Mouse (Mus musculus) thymus, postnatal 14 days (tissue): Measurements from ENCODE around the gene Zfp938.
A peak's percentile ranks its signal among the peaks of the same experiment; 100 is the strongest.

Source experiments
- DNase-seq: peaks from one replicate; pipeline ENCODE4 v3.0.0; 2021

The Zfp938 gene

DNA sequence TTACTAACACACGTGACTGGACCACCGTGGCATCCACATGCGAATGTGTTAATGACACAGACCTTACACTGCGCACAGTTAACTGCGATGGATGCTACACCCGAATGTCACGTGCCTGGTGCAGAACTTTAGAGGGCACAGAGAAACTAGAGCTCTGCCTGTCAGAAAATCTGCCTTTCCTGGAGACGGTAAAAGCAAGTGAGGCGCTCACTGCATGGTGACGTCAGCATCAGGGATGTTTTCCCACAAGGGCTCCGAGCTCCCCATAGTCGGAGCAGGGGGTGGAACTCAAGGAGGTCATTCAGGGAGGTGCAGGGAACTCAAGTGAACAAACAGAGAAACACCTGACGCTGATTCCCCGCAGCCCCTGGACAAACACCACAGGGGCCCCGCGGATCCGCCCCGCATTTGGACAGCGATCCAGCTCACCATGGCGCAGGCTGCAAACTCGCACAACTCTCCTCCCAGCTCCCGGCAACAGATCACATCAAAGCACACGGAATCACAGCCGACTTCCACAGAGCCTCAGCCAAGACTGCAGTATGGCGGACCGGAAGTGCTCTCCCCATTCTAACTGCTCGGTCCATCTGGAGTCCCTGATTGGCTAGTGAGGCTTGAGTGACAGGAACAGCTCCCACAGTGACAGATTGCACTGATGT is at the start of gene Zfp938:
Gene Zfp938, minus strand, starts transcription at position 539 of the 659 bp plus-strand sequence.
- DNase-seq = peak; percentile 78

DNA sequence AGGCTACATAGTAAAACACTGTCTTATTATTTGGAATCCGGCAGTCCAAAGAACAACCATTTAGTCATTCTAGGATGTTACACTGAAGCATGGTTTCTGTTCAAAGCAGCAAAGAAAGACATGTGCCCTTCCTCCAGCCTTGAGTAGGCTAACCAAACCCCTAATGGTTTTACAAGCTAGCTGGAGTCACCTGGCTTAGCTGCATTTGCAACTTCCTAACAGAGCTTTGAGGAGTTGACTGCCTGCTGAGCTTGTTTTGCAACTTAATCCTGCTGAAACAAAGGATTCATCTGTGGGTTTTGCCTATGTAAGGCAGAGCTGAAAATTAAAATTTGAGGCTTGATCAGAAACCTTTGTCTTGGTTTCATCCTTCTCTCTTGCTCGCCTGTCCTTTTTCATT is 16.3 kb upstream of the Zfp938 start:
- DNase-seq = no peak

DNA sequence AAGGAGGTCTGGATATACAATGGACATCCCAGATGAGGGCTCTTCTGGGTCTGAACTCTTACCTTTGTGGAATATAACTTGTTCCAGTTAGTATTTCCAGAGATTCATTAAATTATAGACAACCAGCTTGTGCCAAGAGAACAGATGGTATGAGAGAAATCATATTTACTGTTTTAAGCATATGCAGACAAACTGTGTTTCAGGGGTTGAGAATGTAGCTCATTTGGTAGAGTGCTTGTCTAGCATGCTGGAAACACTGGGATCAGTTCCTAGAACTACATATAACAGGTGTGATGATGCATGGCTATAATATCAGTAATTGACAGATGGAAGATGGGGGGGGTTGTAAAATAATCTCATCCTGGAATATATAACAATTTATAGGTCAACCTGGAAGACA is 3.9 kb upstream of the Zfp938 start:
- no peak for DNase-seq

DNA sequence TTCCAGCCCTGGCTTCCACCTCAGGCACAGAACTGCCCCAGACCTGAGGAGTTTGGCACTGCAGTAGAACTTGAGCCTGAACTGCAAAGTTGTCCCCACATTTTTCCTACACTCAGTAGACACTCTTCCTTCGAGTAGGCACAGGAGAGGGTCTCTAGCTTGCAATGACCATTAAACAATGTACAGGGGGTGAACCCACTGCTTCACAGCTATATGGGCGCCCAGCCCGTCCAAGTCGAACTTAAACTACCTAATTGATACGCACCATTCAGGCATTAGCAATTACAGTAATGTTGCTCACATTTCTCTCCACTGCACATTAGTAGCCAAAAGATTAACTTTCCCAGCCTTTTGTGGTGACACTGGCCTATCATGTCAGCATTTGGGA is 315 bp upstream of the Zfp938 start:
- DNase-seq = no peak

DNA sequence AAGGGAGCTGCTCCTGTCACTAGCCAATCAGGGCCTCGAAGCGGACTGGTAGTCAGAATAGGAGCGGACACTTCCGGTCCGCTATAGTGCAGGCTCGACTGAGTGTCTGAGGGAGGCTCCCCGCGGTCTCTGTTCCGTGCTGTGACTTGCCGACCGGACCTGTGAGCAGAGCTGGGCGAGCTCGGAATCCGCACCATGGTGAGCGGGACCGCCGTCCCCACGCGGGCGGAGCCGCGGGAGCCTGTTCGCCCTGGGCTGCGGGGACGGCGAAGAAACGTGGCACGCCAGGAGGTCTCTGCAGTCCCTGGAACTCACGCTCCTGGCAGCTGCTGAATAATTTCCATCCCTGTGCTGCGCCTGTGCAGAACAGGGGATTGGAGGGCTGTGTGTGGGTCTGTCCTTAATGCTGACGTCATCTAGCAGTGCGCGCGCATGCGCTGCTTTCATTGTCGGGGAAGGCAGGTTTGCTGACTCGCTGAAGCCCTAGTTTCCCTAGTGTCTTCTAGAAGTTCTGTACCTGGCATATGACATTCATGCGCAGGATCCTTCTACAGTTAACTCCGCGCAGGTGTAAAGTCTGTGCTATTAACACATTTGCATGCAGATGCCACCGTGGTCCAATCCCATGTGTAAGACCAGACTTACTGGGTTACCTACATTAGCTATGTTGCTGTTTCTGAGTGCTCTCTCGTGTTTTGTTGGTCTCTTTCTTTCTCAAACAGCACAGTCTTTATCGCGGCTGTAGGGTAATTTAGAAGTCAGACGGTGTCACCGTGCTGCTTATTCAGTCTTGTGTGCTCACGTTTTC is 62.6 kb downstream of the Zfp938 start:
- peak; percentile 67 for DNase-seq
